Mouse (Mus musculus) forelimb bud, embryonic 11.5 days (tissue): ENCODE results near the gene Vrk2.

Experiments used
- DNase-seq: peaks from one replicate; pipeline ENCODE4 v3.0.0-alpha.2; 2012; ENCODE audit warnings: low read depth, low spot score

The Vrk2 gene

DNA sequence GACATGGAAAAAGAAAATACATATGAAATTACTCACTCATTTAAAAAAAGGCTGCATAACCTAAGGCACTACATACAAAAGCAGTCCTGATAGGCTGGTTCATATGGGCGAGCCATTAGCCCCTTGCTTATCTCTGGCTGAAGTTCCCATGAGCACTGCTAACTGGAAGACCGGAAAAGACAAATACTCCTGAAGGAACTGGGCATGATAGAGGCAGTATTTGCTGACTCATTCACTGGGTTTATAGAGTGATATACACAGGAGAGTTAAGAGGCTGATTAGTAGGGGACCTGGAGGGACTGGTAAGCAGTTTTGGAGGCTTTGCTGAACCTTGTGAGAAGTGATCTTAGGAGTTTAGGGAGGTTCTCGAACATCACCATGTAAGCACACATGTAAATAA is 42.2 kb downstream of the Vrk2 start:
- no peak for DNase-seq

DNA sequence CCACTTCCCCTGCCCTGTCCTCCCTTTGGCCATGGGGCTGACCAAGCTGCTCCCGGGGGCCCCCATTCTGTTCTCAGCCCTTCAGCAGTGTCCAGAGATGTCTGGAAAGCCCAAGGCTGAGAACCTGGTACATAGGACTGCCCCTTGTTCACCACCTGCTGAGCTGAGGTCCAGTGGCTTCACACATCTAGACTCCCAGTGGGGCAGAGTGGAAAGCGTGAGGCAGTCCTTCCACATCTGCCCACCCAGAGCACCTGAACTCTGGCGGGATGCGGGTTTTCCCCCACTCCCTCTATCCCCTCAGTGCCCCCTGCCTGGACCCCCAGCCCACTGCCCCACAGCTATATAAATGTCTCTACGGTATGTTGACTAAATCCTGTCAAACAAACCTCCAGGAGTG is 56.0 kb downstream of the Vrk2 start:
- no peak for DNase-seq

DNA sequence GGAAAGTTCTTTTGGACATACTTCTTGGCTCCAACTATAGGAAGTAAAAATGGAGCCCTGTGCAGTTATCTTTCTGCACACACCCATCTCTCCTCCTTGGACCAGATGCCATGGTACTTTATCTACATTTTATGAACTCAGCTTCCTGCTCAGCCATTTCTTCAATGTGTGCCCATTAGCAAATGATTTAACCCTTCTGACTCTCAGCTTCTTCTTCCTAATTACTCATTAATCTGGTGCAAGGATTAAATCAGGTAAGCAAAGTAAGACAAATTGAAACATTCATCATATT is 60.0 kb downstream of the Vrk2 start:
- DNase-seq = no peak

GRCm38 (mm10) chr11:26532994-26533827 is 60.6 kb downstream of the Vrk2 start:
- no peak for DNase-seq

DNA sequence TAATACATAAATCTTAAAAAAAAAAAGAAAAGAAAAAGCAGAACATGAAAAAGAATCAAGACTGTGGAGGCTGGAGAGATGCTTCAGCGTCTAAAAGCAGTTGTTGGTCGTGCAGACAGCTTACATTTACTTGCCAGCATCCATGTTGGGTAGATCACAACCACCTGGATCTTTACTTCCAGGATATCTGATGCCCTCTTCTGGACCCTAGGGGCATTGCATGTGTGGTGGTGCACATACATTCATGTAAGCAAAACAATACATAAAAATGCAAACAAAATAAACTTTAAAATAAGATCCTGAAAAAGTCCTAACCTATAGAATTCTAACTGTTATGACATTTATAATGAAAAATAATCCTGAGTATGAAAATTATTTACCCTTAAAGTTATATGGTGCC is 66.9 kb downstream of the Vrk2 start:
- no peak for DNase-seq

DNA sequence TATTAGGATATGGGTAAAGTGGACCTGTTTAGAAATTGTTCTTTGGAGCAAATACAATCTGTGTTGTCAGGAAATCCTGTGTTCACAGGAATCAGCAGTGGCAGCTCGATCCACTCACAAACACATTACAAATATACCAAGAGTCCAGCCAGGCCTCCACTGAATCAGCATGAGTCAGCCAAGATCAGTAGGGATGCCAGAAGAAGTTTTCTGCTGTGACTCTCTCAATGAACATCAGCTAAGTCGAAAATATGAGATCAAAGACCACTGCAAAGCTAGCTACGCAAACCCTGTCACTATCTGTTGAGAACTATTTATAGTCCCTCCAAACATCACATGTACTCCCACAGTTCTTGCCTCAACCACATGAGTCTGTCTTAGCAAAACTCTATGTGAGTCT is 74.8 kb downstream of the Vrk2 start:
- no peak for DNase-seq

DNA sequence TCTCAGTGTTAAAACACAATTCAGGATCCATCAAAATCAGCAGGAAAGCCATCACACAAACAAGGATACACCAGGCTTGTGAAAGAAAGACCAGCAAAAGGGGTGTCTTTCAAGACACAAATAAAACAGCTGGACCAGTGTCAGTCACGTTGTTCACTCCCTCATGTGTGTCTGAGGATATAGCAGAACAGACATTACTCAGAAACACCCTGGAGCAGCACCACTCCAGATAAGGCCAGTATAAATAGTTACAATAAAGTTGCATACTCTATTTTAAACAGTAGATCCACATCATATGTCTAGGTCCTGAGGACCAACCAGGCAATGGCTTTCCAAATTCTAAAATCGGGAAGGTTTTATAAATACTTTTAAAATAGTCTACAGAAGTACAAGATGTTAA is 77.7 kb downstream of the Vrk2 start:
- DNase-seq = no peak

GRCm38 (mm10) chr11:26513683-26514082 is 80.1 kb downstream of the Vrk2 start:
- DNase-seq = no peak

DNA sequence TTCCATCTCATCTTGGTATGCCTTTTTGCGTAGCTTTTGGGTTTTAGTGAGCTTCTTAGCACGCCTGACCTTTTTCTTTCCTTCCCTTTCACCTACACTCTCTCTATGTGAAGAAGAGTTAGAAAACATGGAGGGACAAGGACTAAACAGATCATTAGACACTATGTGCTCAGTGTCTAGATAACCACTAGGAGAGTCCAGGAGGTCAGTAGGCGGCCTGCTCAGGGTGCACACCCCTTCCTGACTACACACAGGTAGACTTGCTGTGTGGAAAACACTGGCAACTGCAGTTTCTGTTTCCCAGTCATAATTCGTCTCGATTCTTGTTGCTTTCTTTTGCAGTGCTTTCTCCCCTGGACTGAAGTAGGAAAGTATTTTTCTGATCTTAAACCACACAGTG is 97.8 kb downstream of the Vrk2 start:
- no peak for DNase-seq

DNA sequence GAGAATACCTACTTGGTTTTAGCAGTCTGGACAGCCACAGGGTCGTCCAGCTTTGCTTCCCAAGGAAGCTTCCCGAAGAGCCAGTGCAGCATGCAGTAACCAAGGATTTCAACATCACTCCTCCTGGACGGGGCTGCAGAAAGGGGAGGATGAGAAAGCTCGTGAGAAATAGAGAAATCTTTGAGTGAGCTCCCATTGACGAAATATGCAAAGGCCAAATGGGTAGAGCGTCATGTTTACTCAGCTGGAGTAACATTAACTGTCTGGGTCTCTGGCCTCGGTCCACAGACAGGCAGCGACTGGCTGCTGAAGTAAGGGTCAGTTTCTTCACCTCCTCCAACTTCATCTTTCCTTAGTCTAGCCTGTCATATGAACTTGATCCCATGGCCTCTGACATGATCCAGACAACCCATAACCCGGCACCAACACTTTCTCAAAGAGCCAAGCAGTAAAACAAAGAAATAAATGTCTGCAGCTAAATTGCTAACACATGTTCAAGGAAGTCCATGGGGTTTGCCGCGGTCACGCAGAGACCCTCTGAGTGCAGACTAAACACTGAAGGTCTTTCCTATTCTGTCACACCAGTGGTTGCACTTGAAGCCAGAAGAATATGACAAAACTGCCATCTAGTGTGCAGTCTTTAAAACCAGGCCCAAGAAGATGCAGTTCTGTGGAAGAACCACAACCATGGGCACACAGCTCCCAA is 103.9 kb downstream of the Vrk2 start:
- DNase-seq = peak; percentile 93

DNA sequence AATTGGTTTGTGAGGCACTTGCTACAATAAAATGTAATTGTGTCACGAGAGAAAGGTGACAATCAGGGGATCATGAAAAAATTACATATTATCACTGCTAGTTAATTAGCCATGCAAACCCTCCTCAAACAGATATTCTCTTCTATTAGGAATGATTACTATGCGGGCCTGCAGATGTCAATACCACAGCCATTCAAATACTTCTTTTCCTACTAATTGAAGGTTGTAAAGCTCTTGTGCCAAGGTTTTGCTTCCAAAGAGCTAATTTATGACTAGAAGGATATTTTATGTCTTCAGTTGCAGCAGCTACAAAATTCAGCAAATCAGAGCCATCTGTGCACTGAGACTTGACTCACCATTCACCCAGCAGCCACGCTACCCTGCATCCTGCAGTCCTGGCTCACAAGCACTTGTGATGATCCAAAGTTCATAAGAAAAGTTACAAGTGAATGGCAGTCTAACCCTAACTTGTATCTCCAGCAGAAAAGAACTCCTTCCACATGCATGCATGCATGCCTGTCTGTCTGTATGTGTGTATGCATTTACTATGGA is 112.0 kb downstream of the Vrk2 start:
- DNase-seq = peak; percentile 54

- no peak for DNase-seq
These were observed 116.6 kb downstream of the Vrk2 start for GRCm38 (mm10) chr11:26477037-26477739.

GRCm38 (mm10) chr11:26454081-26454480 is 139.7 kb downstream of the Vrk2 start:
- no peak for DNase-seq

DNA sequence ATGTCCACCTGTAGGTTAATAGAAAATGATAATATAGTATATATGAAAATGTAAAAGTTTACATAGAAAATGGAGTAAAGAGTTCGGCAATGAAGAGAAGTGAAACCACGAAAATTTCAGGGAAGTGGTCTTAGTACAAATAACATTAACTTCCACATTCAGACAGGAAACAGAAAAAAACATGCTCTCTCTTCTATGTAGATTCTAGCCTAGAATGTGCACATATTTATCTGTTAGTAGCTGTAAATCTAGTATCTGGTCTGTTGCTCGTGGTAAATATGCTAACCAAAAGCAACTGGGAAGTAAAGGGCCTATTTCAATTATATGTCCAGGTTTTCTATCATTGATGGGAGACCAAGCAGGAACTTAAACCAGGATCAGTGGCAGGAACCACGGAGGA is 141.1 kb downstream of the Vrk2 start:
- no peak for DNase-seq

DNA sequence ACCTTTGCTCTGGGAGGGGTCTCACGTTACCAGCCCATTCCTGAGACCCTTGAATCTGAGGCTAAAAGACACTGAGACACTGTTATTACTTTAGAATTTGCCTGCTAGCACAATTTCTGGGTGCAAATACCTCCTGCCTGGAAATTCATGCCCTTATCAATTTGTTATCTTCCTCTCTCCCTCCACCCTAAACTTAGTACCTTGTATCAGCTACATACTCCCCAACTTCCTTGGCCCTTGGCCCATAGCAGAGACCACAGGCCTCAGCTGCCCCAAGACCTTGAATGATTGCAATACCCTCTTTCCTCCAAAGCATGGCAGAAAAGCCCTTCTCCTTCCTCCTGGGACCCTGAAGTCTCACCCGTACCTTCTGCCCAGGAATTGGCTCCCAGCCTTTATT is 142.6 kb downstream of the Vrk2 start:
- no peak for DNase-seq

DNA sequence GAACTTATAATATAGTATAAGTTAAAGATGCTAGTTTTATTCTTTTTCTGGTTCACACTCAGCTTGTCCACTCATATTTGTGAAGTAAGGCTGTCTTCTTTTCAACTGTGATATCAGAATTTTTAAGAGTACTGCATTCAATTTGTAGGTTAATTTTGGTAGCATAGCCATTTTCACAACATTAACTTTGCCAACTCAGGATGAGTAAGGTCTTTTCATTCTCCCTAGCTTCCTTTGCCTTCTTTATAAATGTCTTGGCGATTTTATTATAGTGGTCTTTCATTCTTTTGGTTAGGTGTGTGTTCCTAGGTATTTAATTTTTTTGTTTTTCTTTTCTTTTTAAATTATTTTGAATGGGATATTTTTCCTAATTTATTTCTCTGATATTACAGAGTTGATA is 143.2 kb downstream of the Vrk2 start:
- no peak for DNase-seq

GRCm38 (mm10) chr11:26449789-26450188 is 144.0 kb downstream of the Vrk2 start:
- no peak for DNase-seq

GRCm38 (mm10) chr11:26444374-26444773 is 149.4 kb downstream of the Vrk2 start:
- no peak for DNase-seq

DNA sequence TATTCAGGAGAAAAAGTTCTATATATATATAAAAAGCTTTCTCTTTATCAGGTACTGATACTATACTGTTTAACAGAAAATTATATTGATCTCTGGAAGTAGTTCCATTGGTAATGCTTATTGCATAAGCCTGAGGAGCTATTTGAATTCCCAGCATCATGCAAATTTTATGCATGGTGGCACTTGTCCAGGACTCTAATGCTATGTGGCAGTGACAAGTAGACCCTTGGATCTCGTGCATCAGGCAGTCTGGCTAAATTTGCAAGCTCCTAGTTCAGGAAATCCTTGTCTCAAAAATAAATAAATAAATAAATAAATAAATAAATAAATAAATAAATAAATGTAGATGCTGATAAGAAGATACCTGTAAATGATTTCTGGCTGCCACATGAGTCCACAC is 152.7 kb downstream of the Vrk2 start:
- DNase-seq = no peak

DNA sequence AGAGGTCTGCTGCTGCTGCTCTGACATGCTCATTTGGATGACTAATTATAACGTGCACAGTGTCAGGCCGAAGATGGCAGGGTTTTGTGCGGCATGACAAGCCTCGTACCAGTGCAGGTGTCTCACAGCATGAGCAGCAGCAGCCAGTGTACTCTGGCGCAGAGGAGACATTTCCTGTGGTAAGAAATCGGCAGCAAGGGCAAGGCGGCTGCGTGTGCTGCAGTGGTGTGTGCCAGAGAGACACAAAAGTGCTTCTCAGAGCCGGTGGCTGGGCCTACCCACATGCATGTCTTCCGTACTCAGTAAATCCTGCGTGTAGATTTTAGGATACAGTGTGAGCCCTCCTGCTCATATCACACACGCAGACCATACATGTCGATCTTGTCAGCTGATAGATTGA is 156.0 kb downstream of the Vrk2 start:
- DNase-seq = no peak

- DNase-seq = no peak
These were observed 159.6 kb downstream of the Vrk2 start for GRCm38 (mm10) chr11:26434229-26434628.

DNA sequence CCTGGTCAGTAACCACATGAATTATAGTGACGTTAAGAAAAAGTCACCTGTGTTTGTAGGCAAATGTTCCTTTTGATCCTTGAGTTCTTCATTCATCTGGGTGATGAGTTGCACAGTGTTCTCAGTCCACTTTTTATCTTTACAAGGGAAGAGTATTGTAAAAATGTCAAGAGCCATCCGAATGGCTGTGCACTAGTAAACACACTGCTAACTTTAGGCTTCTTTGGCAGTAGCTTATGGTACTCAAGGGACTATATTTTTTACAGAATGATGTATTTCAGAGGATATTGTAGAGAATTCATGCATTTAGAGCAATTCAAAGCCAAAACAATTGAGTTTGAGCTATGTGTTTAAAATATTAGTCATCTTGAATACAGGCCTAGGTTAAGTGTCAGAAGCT is 172.3 kb downstream of the Vrk2 start:
- DNase-seq = no peak
